Mouse (Mus musculus) hindbrain, postnatal 0 days (tissue): ENCODE results near the gene Thra. TPM values are rescaled to one million over a fixed set of nuclear protein-coding genes. Genes with fewer than 3 reads are reported as not detected.

ENCODE experiments used
- ATAC-seq: fragments of 200-750 bp; cut with Nextera tagmentation; 2 replicates; pipeline ENCODE4 v1.8.0; 2017; ENCODE audit warnings: mild to moderate bottlenecking, moderate TSS enrichment, moderate library complexity
- DNase-seq: peaks from one replicate; pipeline ENCODE4 v3.0.0-alpha.2; 2015; ENCODE audit warnings: low spot score
- H3K27ac ChIP-seq: fragments of 300-500 bp; sonication (generic); 2 replicates; pipeline ENCODE4 v1.5.1; 2014; ENCODE audit warnings: mild to moderate bottlenecking
- H3K27me3 ChIP-seq: fragments of 300-500 bp; sonication (generic); 2 replicates; pipeline ENCODE4 v1.6.1; 2014; ENCODE audit warnings: low read length, mixed read lengths; ENCODE audit not compliant: insufficient read depth
- H3K36me3 ChIP-seq: fragments of 300-500 bp; sonication (generic); 2 replicates; pipeline ENCODE4 v1.6.1; 2014; ENCODE audit warnings: low read length, mixed read lengths; ENCODE audit not compliant: insufficient read depth
- H3K4me1 ChIP-seq: fragments of 300-500 bp; sonication (generic); 2 replicates; pipeline ENCODE4 v1.6.1; 2014; ENCODE audit warnings: antibody characterized with exemption, low read length, mixed read lengths; ENCODE audit not compliant: insufficient read depth
- H3K4me2 ChIP-seq: fragments of 300-500 bp; sonication (generic); 2 replicates; pipeline ENCODE4 v1.6.1; 2014; ENCODE audit warnings: low read depth, mild to moderate bottlenecking, low read length, moderate library complexity, mixed read lengths
- H3K4me3 ChIP-seq: fragments of 300-500 bp; sonication (generic); 2 replicates; pipeline ENCODE4 v1.5.1; 2014; ENCODE audit warnings: low read length
- H3K9ac ChIP-seq: fragments of 300-500 bp; sonication (generic); replicated peaks from 2 replicates; pipeline ENCODE4 v1.6.1; 2014; ENCODE audit warnings: mild to moderate bottlenecking, low read length, moderate library complexity, mixed read lengths
- H3K9me3 ChIP-seq: fragments of 300-500 bp; sonication (generic); 2 replicates; pipeline ENCODE4 v1.6.1; 2016; ENCODE audit warnings: low read length, mixed read lengths
- CTCF ChIP-seq: IDR thresholded peaks from 2 replicates; pipeline ENCODE4 v1.5.1; 2016; ENCODE audit warnings: antibody characterized with exemption, control low read depth, low read depth
- WGBS: fragments of 180-500 bp; shearing (Covaris S2); extraction: QIAGEN DNeasy Blood & Tissue Kit; methylation state at CpG from one replicate; pipeline ENCODE4 v1.1.7; 2014; 5-methylcytosine and 5-hydroxymethylcytosine counted together
- polyA plus RNA-seq: library from polyadenylated mRNA; unstranded; fragments of >200 nt; fragmentation: Nextera tagmentation; extraction: Ambion mirVana; gene quantifications from 2 replicates; pipeline ENCODE4 v1.2.1, GENCODE M21; 2015
- total RNA-seq: library from RNA; depleted of rRNA; stranded (reverse); fragments of >200 nt; gene quantifications from 2 replicates; pipeline ENCODE4 v1.2.3, GENCODE M21; 2014

The Thra gene
- total and polyA plus RNA-seq, 2 experiments from 2014 or later: 160 to 812 TPM

DNA sequence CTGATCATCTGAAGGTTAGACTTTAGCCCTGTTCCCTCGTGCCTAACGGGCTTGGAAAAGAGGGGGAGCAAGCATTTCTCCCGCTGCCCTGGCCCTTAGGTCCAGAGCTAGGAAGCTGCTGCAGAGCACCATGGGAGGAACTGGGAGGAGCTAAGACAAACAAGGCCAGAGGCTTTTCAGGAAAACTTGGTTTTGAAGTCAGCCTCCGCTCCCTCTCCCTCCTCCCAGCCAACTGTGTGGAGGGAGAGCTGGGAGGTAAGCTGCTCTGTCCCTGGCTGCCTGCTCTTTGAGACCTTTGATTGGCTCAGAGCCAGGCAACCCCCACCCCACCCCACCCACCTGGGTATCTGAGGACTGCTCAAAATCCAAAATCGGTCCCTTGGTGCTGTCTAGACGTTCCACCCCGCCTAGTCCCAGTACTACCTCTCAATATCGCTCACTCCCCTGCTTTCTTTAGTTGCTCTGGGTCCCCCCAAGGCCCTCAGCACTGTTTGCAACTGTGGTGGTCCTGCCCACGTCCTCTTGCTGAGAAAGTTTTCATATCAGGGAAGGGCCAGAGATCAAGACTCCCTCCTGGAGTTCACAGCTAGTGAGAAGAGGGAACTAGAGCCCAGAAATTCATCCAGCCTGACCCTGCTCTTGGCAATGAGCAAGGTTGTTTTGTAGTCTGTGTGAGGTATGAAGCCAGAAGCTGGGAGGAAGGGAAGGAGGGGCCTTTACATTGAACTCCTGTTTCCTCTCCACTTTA is 36.6 kb downstream of the Thra start:
- Histone ChIP-seq H3K4me2 (no peak overlapping the region), H3K4me1 (peaks cover 35% of the 10 kb centered on the region), H3K4me3 (no peak overlapping the region), H3K36me3 (no peaks in the 10 kb centered on the region), H3K9ac (no peak overlapping the region; the same call in 1 of the 2 replicates), H3K27me3 (no peaks in the 10 kb centered on the region), H3K27ac (peak overlapping the region; percentile 84), H3K9me3 (no peaks in the 10 kb centered on the region)
- ATAC-seq (no peak), DNase-seq (no peak)
- no peak for TF ChIP-seq CTCF
- WGBS: 16% methylated on average over 9 of the region's 9 CpGs

GRCm38 (mm10) chr11:98777888-98778287 is 37.5 kb downstream of the Thra start:
- peaks cover 35% of the 10 kb centered on the region for H3K4me1 ChIP-seq
- no peak overlapping the region for H3K4me3 ChIP-seq
- no peak for ATAC-seq
- H3K36me3 ChIP-seq: no peaks in the 10 kb centered on the region
- no peaks in the 10 kb centered on the region for H3K27me3 ChIP-seq
- TF ChIP-seq CTCF: no peak
- no peak overlapping the region for H3K9ac ChIP-seq
- no peak for DNase-seq
- no peak overlapping the region for H3K4me2 ChIP-seq
- H3K27ac ChIP-seq: no peak overlapping the region
- H3K9me3 ChIP-seq: no peaks in the 10 kb centered on the region

DNA sequence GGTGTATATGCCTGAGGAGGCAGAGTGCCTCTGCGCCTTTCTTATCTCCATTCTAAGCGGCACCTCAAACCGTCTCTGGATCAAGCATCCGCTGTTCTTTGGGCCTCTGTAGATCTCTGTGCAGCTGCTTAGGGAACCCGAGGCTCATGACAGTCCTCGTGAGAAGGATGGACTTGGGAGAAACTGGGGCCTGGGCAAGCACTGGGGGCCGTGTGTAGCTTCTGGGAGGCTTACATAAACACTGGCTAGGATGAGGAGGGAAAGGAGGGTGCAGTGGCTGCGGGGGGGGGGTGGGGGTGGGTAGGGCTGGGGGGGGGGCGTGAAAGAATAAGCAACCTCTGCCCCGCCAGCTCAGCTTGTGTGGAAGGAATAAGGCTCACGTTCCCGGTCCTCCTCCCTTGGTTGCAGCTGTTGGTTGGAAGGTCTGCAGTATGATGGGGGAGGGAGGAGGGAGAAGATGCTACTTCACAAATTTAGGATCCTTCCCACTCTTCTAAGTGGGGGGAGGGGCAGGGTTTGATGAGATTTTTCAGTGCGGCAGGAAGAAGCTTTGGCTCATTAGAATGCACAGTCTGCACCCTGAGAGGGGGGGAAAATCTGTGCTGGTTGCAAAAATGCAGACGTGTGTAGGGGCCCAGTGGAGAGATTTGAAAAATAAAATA is 41.5 kb downstream of the Thra start:
- 20% methylated on average over 12 of the region's 14 CpGs for WGBS
- Histone ChIP-seq H3K4me3 (no peak overlapping the region), H3K9ac (no peak overlapping the region), H3K4me2 (no peak overlapping the region), H3K4me1 (peaks cover 29% of the 10 kb centered on the region), H3K27me3 (no peaks in the 10 kb centered on the region), H3K9me3 (no peaks in the 10 kb centered on the region), H3K36me3 (no peaks in the 10 kb centered on the region), H3K27ac (peak overlapping the region; percentile 85)
- peak; percentile 61 for DNase-seq
- ATAC-seq: no peak
- TF ChIP-seq CTCF: no peak

DNA sequence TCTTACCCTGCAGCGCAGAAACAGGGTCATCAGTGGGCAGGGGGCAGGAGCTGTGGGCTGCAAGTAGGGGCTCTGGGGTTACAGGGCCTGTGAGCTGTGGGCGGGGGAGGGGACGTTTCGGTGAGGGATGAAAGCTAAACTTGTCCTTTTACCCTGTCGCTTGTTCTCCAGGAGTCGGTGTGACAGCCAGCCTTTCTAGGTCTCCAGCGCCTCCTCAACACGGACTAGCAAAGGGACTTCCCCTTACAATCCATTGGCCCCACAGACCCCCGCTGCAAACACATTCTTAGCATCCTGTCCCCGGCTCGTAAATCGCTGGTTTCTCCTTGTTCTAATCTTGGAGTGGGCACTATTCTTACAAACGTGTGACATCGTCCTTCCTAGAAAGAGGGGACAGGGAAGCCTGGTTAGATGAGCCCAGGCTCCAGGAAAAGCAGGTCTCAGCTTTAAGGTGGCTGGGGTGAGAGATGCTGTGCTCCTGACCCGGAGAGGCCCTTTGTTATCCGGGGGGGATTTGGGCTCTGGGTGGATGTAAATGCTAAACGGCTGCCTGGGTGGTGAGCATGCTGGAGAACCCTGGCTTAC is 42.3 kb downstream of the Thra start:
- 6% methylated on average over 17 of the region's 17 CpGs for WGBS
- Histone ChIP-seq H3K9ac (peak overlapping the region; percentile 39; the same call in 1 of the 2 replicates), H3K9me3 (no peaks in the 10 kb centered on the region), H3K27me3 (no peaks in the 10 kb centered on the region), H3K4me2 (peak overlapping the region; percentile 39), H3K36me3 (no peaks in the 10 kb centered on the region), H3K27ac (peak overlapping the region; percentile 85), H3K4me1 (peaks cover 29% of the 10 kb centered on the region), H3K4me3 (no peak overlapping the region)
- TF ChIP-seq CTCF: no peak
- ATAC-seq (0 out of 2 replicates have a peak, but pooled peaks have one; percentile 1), DNase-seq (no peak)

DNA sequence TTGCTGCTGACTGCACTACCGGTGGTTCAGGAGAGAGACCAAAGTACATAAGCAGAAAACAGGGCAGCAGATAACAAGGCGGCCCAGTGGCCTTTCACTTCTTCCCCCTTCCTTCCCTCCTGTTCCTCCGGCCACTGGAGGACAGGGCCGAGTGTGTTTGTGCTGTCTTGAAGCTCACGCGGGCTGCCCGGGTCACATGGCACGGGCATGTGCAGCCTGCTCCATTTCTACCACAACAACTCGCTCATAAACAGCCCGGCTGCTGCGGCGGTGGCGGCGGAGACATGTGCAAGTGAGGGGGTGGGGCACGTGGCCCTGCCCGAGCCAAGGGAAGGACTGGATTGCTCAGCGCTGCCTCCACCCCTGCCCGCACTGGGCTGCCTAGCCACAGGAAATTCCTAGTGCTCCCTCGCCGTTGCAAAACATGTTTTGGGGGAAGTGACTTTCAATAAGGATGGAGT is 42.8 kb downstream of the Thra start:
- Histone ChIP-seq H3K4me1 (peaks cover 29% of the 10 kb centered on the region), H3K4me3 (no peak overlapping the region)
- peak; percentile 86 for DNase-seq

GRCm38 (mm10) chr11:98784139-98784538 is 43.7 kb downstream of the Thra start:
- Histone ChIP-seq H3K9ac (no peak overlapping the region), H3K9me3 (no peaks in the 10 kb centered on the region), H3K4me3 (no peak overlapping the region), H3K4me2 (no peak overlapping the region), H3K4me1 (peaks cover 29% of the 10 kb centered on the region), H3K27ac (peak overlapping the region; percentile 85; the same call in 1 of the 2 replicates), H3K27me3 (no peaks in the 10 kb centered on the region), H3K36me3 (no peaks in the 10 kb centered on the region)
- no peak for TF ChIP-seq CTCF
- DNase-seq (no peak), ATAC-seq (no peak)
- WGBS: 69% methylated on average over 4 of the region's 4 CpGs

More for the DNA sequence above, 42.8 kb downstream of the Thra start:
- peak; percentile 65 for ATAC-seq
- peak overlapping the region; percentile 85 for H3K27ac ChIP-seq
- peak overlapping the region; percentile 39; the same call in 1 of the 2 replicates for H3K9ac ChIP-seq
- no peaks in the 10 kb centered on the region for H3K27me3 ChIP-seq
- H3K4me2 ChIP-seq: peak overlapping the region; percentile 39
- 2% methylated on average over 20 of the region's 20 CpGs for WGBS
- H3K9me3 ChIP-seq: no peaks in the 10 kb centered on the region
- peak; percentile 2; the same call in 1 of the 2 replicates for TF ChIP-seq CTCF
- H3K36me3 ChIP-seq: no peaks in the 10 kb centered on the region
